Mouse (Mus musculus): ENCODE results near the gene Agr2. TPM values are rescaled to one million over a fixed set of nuclear protein-coding genes. Genes with fewer than 3 reads are reported as not detected.

Gene Agr2
- total RNA-seq (2021): not detected
- long read RNA-seq, experiment 1: 0 reads
- long read RNA-seq, experiment 2: 0 reads

GRCm38 (mm10) chr12:35992711-35993110, at the start of gene Agr2:
Agr2 (plus strand) TSS chr12:35992907.
- intact Hi-C loops (cut with DNase I): no loop called here
- DNase-seq: no peak
- no peak within 1 kb of the TSS for H3K4me3 ChIP-seq
- no peak for TF ChIP-seq CTCF (IDR thresholded peaks at IDR 0.05)
- H3K27ac ChIP-seq: no peak within 1 kb of the TSS

DNA sequence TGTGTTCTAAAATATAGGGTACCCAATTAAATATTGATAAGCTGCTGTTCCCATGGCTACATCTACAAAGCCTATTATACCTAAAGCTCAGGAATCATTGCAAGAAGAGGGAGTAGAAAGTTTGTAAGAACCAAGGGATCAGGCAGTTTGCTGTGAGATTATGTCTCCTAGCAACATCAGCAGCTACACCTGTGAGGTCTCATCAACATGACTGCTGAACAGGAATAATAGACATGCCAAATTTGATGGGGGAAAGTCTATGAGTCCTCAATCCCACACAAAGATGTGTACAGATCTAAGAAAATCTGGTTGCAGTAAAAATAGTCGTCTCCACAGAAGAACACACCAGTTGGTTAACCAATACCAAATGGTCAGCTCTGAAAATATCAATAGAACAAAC, 41.0 kb upstream of the Agr2 start:
- intact Hi-C loops (cut with DNase I): no loop called here
- TF ChIP-seq CTCF (IDR thresholded peaks at IDR 0.05): no peak
- Histone ChIP-seq H3K27ac (no peak overlapping the region), H3K4me3 (no peak overlapping the region)
- DNase-seq: no peak

- no peak overlapping the region for H3K4me3 ChIP-seq
- peak; percentile 56 for TF ChIP-seq CTCF (IDR thresholded peaks at IDR 0.05)
- no peak overlapping the region for H3K27ac ChIP-seq
- intact Hi-C loops (cut with DNase I): loop anchor here (5.0 kb wide), 1 partner anchor 60 kb away; no protein-coding TSS in a partner anchor
- no peak for DNase-seq
These were observed 35.5 kb upstream of the Agr2 start for GRCm38 (mm10) chr12:35957235-35957634.

- Histone ChIP-seq H3K27ac (no peak overlapping the region), H3K4me3 (no peak overlapping the region)
- TF ChIP-seq CTCF (IDR thresholded peaks at IDR 0.05): no peak
- DNase-seq: no peak
- intact Hi-C loops (cut with DNase I): no loop called here
These were observed 26.5 kb upstream of the Agr2 start for GRCm38 (mm10) chr12:35966098-35966767.

GRCm38 (mm10) chr12:35966768-35967141, 26.0 kb upstream of the Agr2 start:
- no peak for DNase-seq
- no peak for TF ChIP-seq CTCF (IDR thresholded peaks at IDR 0.05)
- intact Hi-C loops (cut with DNase I): no loop called here
- H3K4me3 ChIP-seq: no peak overlapping the region
- no peak overlapping the region for H3K27ac ChIP-seq

- no peak overlapping the region for H3K27ac ChIP-seq
- intact Hi-C loops (cut with DNase I): no loop called here
- H3K4me3 ChIP-seq: no peak overlapping the region
- no peak for TF ChIP-seq CTCF (IDR thresholded peaks at IDR 0.05)
- DNase-seq: no peak
These were observed 16.8 kb upstream of the Agr2 start for GRCm38 (mm10) chr12:35975898-35976297.

DNA sequence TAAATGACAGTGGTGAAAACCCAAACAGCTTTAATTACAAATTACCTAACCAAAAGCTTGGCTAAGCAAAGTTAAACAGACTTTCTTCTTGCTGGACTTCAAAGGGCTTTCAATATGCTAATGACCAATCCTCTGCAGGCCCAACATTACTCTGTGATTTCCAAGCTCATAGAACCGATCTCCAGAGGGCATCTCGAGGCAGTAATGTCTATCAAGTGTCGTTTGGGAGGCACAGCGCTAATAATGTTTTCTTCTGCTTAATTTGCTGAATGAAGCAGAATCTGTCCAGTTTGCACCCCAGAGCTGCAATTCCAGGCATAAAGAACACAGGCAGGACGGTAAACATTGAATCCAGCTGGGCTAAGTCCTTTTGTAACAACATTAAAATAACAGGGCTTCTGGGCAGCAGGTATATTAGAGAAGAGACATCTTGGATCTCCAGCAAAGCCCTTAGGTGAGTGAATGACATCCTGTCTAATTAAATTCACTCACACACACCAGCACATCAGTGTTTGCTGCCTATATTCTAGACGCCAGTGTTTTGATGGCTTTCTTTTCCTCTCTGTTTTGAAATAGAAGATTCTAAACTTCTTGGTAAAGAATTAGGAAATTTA, 15.0 kb upstream of the Agr2 start:
- Histone ChIP-seq H3K4me3 (no peak overlapping the region), H3K27ac (no peak overlapping the region)
- TF ChIP-seq CTCF (IDR thresholded peaks at IDR 0.05): no peak
- intact Hi-C loops (cut with DNase I): no loop called here
- DNase-seq: no peak

GRCm38 (mm10) chr12:35979625-35980024, 13.1 kb upstream of the Agr2 start:
- no peak for DNase-seq
- no peak overlapping the region for H3K27ac ChIP-seq
- TF ChIP-seq CTCF (IDR thresholded peaks at IDR 0.05): no peak
- no peak overlapping the region for H3K4me3 ChIP-seq
- intact Hi-C loops (cut with DNase I): no loop called here

DNA sequence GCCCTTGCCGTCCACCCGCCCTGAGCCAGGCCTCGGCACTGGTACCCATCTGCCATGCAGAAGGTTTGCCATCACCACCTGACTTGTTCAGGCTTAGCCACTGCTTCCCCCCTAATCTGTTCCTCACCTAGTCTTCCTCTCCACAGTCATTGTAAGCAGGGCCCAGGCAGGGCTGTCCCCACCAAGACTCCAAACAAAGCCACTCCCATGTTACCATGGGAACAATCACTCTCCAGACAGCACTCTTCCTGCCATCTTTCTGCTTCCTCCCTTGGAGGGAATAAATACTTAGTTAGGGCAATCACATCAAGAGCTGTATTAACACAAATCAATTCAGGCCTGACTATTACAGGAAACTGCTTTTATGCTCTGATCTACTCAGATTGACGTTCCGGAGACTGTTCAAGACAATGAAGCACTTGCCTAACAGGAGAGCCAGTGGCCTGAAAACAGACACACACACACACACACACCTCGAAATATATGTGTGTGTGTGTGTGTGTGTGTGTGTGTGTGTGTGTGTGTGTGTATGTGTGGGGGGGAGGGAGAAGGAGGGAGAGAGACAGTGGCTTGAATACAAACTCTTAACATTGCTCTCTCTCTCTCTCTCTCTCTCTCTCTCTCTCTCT, 10.9 kb upstream of the Agr2 start:
- no peak overlapping the region for H3K27ac ChIP-seq
- no peak for TF ChIP-seq CTCF (IDR thresholded peaks at IDR 0.05)
- no peak overlapping the region for H3K4me3 ChIP-seq
- DNase-seq: no peak
- intact Hi-C loops (cut with DNase I): no loop called here

DNA sequence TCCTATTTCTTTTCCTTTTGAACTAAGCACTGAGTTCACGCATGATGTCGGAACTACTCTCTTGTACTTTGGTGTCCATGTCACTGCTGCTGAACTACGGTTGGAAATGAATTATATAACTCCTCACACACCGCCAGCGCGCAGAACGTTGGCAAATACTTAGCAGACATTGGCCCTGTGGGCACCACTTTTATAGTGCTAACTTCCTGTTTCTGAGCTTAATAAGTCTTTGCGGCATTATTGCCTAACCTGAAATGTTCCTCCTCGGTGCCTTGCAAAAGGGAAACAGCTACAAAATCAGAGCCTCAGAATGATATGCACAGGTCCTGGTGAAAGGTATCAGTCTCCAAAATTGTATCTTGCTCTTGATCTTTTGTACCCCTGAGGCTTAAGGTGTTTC, 9.2 kb upstream of the Agr2 start:
- Histone ChIP-seq H3K4me3 (no peak overlapping the region), H3K27ac (no peak overlapping the region)
- intact Hi-C loops (cut with DNase I): no loop called here
- TF ChIP-seq CTCF (IDR thresholded peaks at IDR 0.05): no peak
- no peak for DNase-seq

DNA sequence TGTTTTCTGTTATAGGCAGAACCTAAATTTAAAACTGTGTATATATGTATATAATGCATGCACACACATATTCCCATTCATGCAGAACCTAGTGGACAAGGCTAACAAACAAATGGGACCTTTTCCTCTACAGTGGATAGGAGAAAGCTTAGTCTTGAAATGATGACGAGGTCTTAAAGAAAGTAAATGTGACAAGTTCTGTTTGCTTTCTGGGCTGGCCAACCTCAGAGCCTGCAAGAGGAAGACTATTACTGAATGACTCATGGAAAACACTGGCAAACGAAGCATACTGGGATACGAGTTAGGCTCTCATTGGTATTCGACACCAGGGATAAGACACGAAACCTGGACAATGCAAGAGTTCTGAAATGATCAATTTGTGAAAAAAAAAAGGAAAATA, 8.0 kb upstream of the Agr2 start:
- no peak overlapping the region for H3K4me3 ChIP-seq
- intact Hi-C loops (cut with DNase I): no loop called here
- no peak for DNase-seq
- H3K27ac ChIP-seq: no peak overlapping the region
- TF ChIP-seq CTCF (IDR thresholded peaks at IDR 0.05): no peak

GRCm38 (mm10) chr12:35993583-35993982, 876 bp downstream of the Agr2 start:
- Histone ChIP-seq H3K27ac (no peak overlapping the region), H3K4me3 (no peak overlapping the region)
- intact Hi-C loops (cut with DNase I): no loop called here
- no peak for TF ChIP-seq CTCF (IDR thresholded peaks at IDR 0.05)
- no peak for DNase-seq

DNA sequence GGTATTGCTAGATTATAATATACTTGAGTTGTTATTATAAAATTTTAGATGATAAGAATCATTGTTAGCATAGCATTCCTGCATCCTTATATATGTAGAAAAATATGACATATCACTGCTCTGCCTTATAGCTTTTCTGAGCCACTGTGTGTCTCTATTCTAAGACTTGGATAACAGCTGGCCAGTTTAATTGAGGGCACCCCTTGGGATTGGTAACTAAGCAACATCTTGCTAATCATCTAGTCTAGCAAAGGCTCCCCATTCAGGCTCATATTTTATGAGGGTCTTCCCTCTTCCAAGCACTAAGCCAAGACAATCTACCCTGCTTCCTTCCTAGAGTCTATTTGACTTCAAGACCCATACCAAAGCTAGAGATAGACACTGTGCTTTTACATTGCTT, 1.4 kb downstream of the Agr2 start:
- intact Hi-C loops (cut with DNase I): no loop called here
- no peak overlapping the region for H3K27ac ChIP-seq
- H3K4me3 ChIP-seq: no peak overlapping the region
- TF ChIP-seq CTCF (IDR thresholded peaks at IDR 0.05): no peak
- DNase-seq: no peak
